9 mouse cellular contexts compared by ENCODE assay signal in genomic region chr2:154548688-154549087, GRCm38 (mm10). TPM values are rescaled to one million over a fixed set of nuclear protein-coding genes. Genes with fewer than 3 reads are reported as not detected.
DNase-seq lines count a peak whose midpoint lies in the region; ATAC-seq and TF ChIP-seq lines count a peak whose summit lies in the region.
"Had no signal": no experiment of that assay in that cellular context is flagged by ENCODE, and none has a peak within 500 bp of the region (broad histone marks: within the 10 kb centered on the region; RNA-seq: fewer than 3 reads in every experiment).

No protein-coding gene starts in this region.

- H3K4me1 ChIP-seq in E14TG2a.4 (replicated peaks; ENCODE audit: low read depth, low read length) = peaks cover 48% of the 10 kb centered on the region
- peaks cover 30% of the 10 kb centered on the region for H3K4me1 ChIP-seq in heart, embryonic 15.5 days (replicated peaks)
- H3K4me1 ChIP-seq in midbrain, embryonic 12.5 days = peaks cover 32% of the 10 kb centered on the region

- no peak for TF ChIP-seq CTCF in E14TG2a.4 (conservative IDR thresholded peaks at IDR 0.05; ENCODE audit: low read length)

- H3K4me3 ChIP-seq in E14TG2a.4 (replicated peaks; ENCODE audit: low read length) = peak overlapping the region; percentile 76; the same call in 1 of the 2 replicates
- 0 out of 2 replicates have a peak overlapping the region, but pooled peaks have one; percentile 47 for H3K4me3 ChIP-seq in heart, embryonic 15.5 days
- H3K4me3 ChIP-seq in midbrain, embryonic 12.5 days = no peak overlapping the region

- peak overlapping the region; percentile 89; the same call in 1 of the 2 replicates for H3K4me2 ChIP-seq in heart, embryonic 15.5 days
- peak overlapping the region; percentile 70; the same call in 1 of the 2 replicates for H3K4me2 ChIP-seq in midbrain, embryonic 12.5 days (replicated peaks)

- H3K9me3 ChIP-seq in E14TG2a.4 (ENCODE audit: low read length) = no peaks in the 10 kb centered on the region
- no peaks in the 10 kb centered on the region for H3K9me3 ChIP-seq in heart, embryonic 15.5 days (replicated peaks)
- no peaks in the 10 kb centered on the region for H3K9me3 ChIP-seq in midbrain, embryonic 12.5 days

- ATAC-seq in heart, embryonic 15.5 days (replicated peaks; ENCODE audit: insufficient number of reproducible peaks, insufficient read depth, low FRiP score, low read depth) = no peak
- no peak for ATAC-seq in midbrain, embryonic 12.5 days (ENCODE audit: low FRiP score, low read depth)

- H3K27ac ChIP-seq in heart, embryonic 15.5 days = no peak overlapping the region
- no peak overlapping the region for H3K27ac ChIP-seq in midbrain, embryonic 12.5 days (replicated peaks)

- peaks cover 55% of the 10 kb centered on the region for H3K27me3 ChIP-seq in E14TG2a.4 (ENCODE audit: insufficient read depth, low read length)
- peaks cover 27% of the 10 kb centered on the region for H3K27me3 ChIP-seq in heart, embryonic 15.5 days
- peaks cover 44% of the 10 kb centered on the region for H3K27me3 ChIP-seq in midbrain, embryonic 12.5 days

- 63% methylated on average over 3 of the region's 3 CpGs for WGBS in heart, embryonic 15.5 days
- WGBS in midbrain, embryonic 12.5 days = 51% methylated on average over 3 of the region's 3 CpGs

- no peak overlapping the region for H3K9ac ChIP-seq in heart, embryonic 15.5 days
- H3K9ac ChIP-seq in midbrain, embryonic 12.5 days (replicated peaks) = no peak overlapping the region

- H3K36me3 ChIP-seq in E14TG2a.4 (ENCODE audit: insufficient read depth, low read length) = peaks cover 47% of the 10 kb centered on the region
- H3K36me3 ChIP-seq in heart, embryonic 15.5 days = no peaks in the 10 kb centered on the region
- no peaks in the 10 kb centered on the region for H3K36me3 ChIP-seq in midbrain, embryonic 12.5 days

- peak; percentile 32 for DNase-seq in gastrocnemius, postnatal 25 days
- DNase-seq in gastrocnemius, postnatal 4 days (ENCODE audit: low spot score in 2 of 2) = no peak
- no peak for DNase-seq in thymus, postnatal 0 days (ENCODE audit: low spot score)
- no peak for DNase-seq in urinary bladder, adult 2 months (ENCODE audit: low spot score)
- DNase-seq in ovary, postnatal 36 days (ENCODE audit: low spot score) = no peak

RNA-seq across cellular contexts. Expression of gene 1700003F12Rik, which starts 1.8 kb away (rescaled TPM):
- not detected for total RNA-seq in gastrocnemius, postnatal 25 days (2021)
- under 1 TPM; 0.44 to 0.80 TPM for total RNA-seq in gastrocnemius, postnatal 4 days (2021)
- 0.43 and 0.99 TPM in 2 replicates for polyA plus RNA-seq in heart, embryonic 15.5 days (2015; fragmentation: Nextera tagmentation; extraction: Ambion mirVana)
- polyA plus RNA-seq in midbrain, embryonic 12.5 days (2016; fragmentation: Nextera tagmentation; extraction: Ambion mirVana) = 2.2 and 3.3 TPM in 2 replicates
- polyA plus RNA-seq in thymus, postnatal 0 days (2015; fragmentation: Nextera tagmentation; extraction: Ambion mirVana) = 1.1 and 2.6 TPM in 2 replicates
- 0.41 and 0.44 TPM in 2 replicates for polyA plus RNA-seq in urinary bladder, adult 2 months (2012; rRNA removed)

RNA-seq across cellular contexts. Expression of gene Actl10, which starts 2.9 kb away (rescaled TPM):
- not detected for total RNA-seq in gastrocnemius, postnatal 25 days (2021)
- under 1 TPM; 0.25 to 0.29 TPM for total RNA-seq in gastrocnemius, postnatal 4 days (2021)
- 0.22 and 0.26 TPM in 2 replicates for polyA plus RNA-seq in heart, embryonic 15.5 days (2015; fragmentation: Nextera tagmentation; extraction: Ambion mirVana)
- polyA plus RNA-seq in midbrain, embryonic 12.5 days (2016; fragmentation: Nextera tagmentation; extraction: Ambion mirVana) = 0.60 and 1.1 TPM in 2 replicates
- polyA plus RNA-seq in thymus, postnatal 0 days (2015; fragmentation: Nextera tagmentation; extraction: Ambion mirVana) = 0.09 and 0.10 TPM in 2 replicates
- polyA plus RNA-seq in urinary bladder, adult 2 months (2012; rRNA removed) = not detected in 2 replicates
- polyA plus RNA-seq: small intestine, adult 2 months had no signal

RNA-seq across cellular contexts. Expression of gene Necab3, which starts 10.0 kb away (rescaled TPM):
- 1 to 10 TPM in 1 of 2 experiments, under 1 TPM in 1; 0.69 to 1.4 TPM for total RNA-seq in gastrocnemius, postnatal 25 days (2021)
- total RNA-seq in gastrocnemius, postnatal 4 days (2021) = 1 to 10 TPM; 1.8 to 2.1 TPM
- 2.0 and 2.4 TPM in 2 replicates for polyA plus RNA-seq in heart, embryonic 15.5 days (2015; fragmentation: Nextera tagmentation; extraction: Ambion mirVana)
- 11.9 and 12.3 TPM in 2 replicates for polyA plus RNA-seq in midbrain, embryonic 12.5 days (2016; fragmentation: Nextera tagmentation; extraction: Ambion mirVana)
- polyA plus RNA-seq in thymus, postnatal 0 days (2015; fragmentation: Nextera tagmentation; extraction: Ambion mirVana) = 5.1 TPM in 2 replicates
- 0.62 and 1.2 TPM in 2 replicates for polyA plus RNA-seq in urinary bladder, adult 2 months (2012; rRNA removed)

RNA-seq across cellular contexts. Expression of gene E2f1, which starts 21.0 kb away (rescaled TPM):
- 1 to 10 TPM in 1 of 2 experiments, under 1 TPM in 1; 0.87 to 1.8 TPM for total RNA-seq in gastrocnemius, postnatal 25 days (2021)
- 10 to 100 TPM; 16.6 TPM for total RNA-seq in gastrocnemius, postnatal 4 days (2021)
- 17.0 and 23.1 TPM in 2 replicates for polyA plus RNA-seq in heart, embryonic 15.5 days (2015; fragmentation: Nextera tagmentation; extraction: Ambion mirVana)
- 36.0 and 41.1 TPM in 2 replicates for polyA plus RNA-seq in midbrain, embryonic 12.5 days (2016; fragmentation: Nextera tagmentation; extraction: Ambion mirVana)
- polyA plus RNA-seq in thymus, postnatal 0 days (2015; fragmentation: Nextera tagmentation; extraction: Ambion mirVana) = 14.7 and 16.8 TPM in 2 replicates
- 5.0 TPM in 2 replicates for polyA plus RNA-seq in urinary bladder, adult 2 months (2012; rRNA removed)

RNA-seq across cellular contexts. Expression of gene Pxmp4, which starts 54.8 kb away (rescaled TPM):
- 10 to 100 TPM; 12.6 to 14.9 TPM for total RNA-seq in gastrocnemius, postnatal 25 days (2021)
- total RNA-seq in gastrocnemius, postnatal 4 days (2021) = 10 to 100 TPM; 15.7 to 20.9 TPM
- polyA plus RNA-seq in heart, embryonic 15.5 days (2015; fragmentation: Nextera tagmentation; extraction: Ambion mirVana) = 24.6 and 27.1 TPM in 2 replicates
- polyA plus RNA-seq in midbrain, embryonic 12.5 days (2016; fragmentation: Nextera tagmentation; extraction: Ambion mirVana) = 9.4 and 13.8 TPM in 2 replicates
- 51.8 and 52.1 TPM in 2 replicates for polyA plus RNA-seq in thymus, postnatal 0 days (2015; fragmentation: Nextera tagmentation; extraction: Ambion mirVana)
- polyA plus RNA-seq in urinary bladder, adult 2 months (2012; rRNA removed) = 34.3 and 37.0 TPM in 2 replicates
